9 mouse cellular contexts compared by ENCODE assay signal in genomic region chr11:52253674-52254375, GRCm38 (mm10). TPM values are rescaled to one million over a fixed set of nuclear protein-coding genes. Genes with fewer than 3 reads are reported as not detected.
DNase-seq lines count a peak whose midpoint lies in the region; ATAC-seq and TF ChIP-seq lines count a peak whose summit lies in the region.
"Had no signal": no experiment of that assay in that cellular context is flagged by ENCODE, and none has a peak within 500 bp of the region (broad histone marks: within the 10 kb centered on the region; RNA-seq: fewer than 3 reads in every experiment).

No protein-coding gene starts in this region.

- ATAC-seq in embryonic facial prominence, embryonic 11.5 days (replicated peaks; ENCODE audit: insufficient number of reproducible peaks, low FRiP score, low TSS enrichment, low read depth), result peak; percentile 64; the same call in 1 of the 2 replicates
- peak; percentile 62 for ATAC-seq in lung, embryonic 16.5 days (ENCODE audit: low read depth)

- DNase-seq in adrenal gland, postnatal 14 days, result peak; percentile 88
- DNase-seq in embryonic facial prominence, embryonic 11.5 days (ENCODE audit: low spot score), result peak; percentile 81
- DNase-seq in heart, postnatal 10 days, result peak; percentile 84 to 86
- DNase-seq in layer of hippocampus, adult 18-20 months (ENCODE audit: low spot score in 2 of 2), result peak; percentile 28 to 58
- DNase-seq in retina, embryonic 14.5 days (ENCODE audit: low spot score), result peak; percentile 84
- no peak for DNase-seq in spleen, adult 12 weeks (ENCODE audit: low spot score)

- H3K4me1 ChIP-seq in ES-Bruce4 (ENCODE audit: control insufficient read depth, insufficient read depth, low read length), result no peaks in the 10 kb centered on the region
- no peaks in the 10 kb centered on the region for H3K4me1 ChIP-seq in embryonic facial prominence, embryonic 11.5 days (ENCODE audit: control insufficient read depth, insufficient read depth, low read length)
- 0 out of 2 replicates have a peak, but pooled peaks cover 5% of the 10 kb centered on the region for H3K4me1 ChIP-seq in lung, embryonic 16.5 days (replicated peaks; ENCODE audit: control insufficient read depth, insufficient read depth, low read length)

- no peak overlapping the region for H3K4me3 ChIP-seq in ES-Bruce4 (ENCODE audit: low read depth, low read length)
- H3K4me3 ChIP-seq in embryonic facial prominence, embryonic 11.5 days (ENCODE audit: low read depth, low read length), result no peak overlapping the region
- no peak overlapping the region for H3K4me3 ChIP-seq in lung, embryonic 16.5 days (ENCODE audit: low read length)
- H3K4me3 ChIP-seq: heart, embryonic 15.5 days had no signal

- 70% methylated on average over 11 of the region's 11 CpGs for WGBS in embryonic facial prominence, embryonic 11.5 days
- 61% methylated on average over 11 of the region's 11 CpGs for WGBS in lung, embryonic 16.5 days

- H3K9ac ChIP-seq in ES-Bruce4 (ENCODE audit: low read depth, poor library complexity, severe bottlenecking), result no peak overlapping the region
- no peak overlapping the region for H3K9ac ChIP-seq in embryonic facial prominence, embryonic 11.5 days (replicated peaks; ENCODE audit: low read length)
- no peak overlapping the region for H3K9ac ChIP-seq in lung, embryonic 16.5 days (ENCODE audit: low read length)
- H3K9ac ChIP-seq: heart, embryonic 15.5 days had no signal

- no peaks in the 10 kb centered on the region for H3K9me3 ChIP-seq in ES-Bruce4 (replicated peaks; ENCODE audit: control insufficient read depth, insufficient read depth, low read length, poor library complexity, severe bottlenecking)
- H3K9me3 ChIP-seq in embryonic facial prominence, embryonic 11.5 days (replicated peaks; ENCODE audit: control insufficient read depth, low read length), result no peaks in the 10 kb centered on the region
- no peaks in the 10 kb centered on the region for H3K9me3 ChIP-seq in lung, embryonic 16.5 days (ENCODE audit: control insufficient read depth, low read length)
- H3K9me3 ChIP-seq: heart, embryonic 15.5 days had no signal

- intact Hi-C loops in heart, postnatal 10 days (cut with DNase I), result loop anchor here (1.0 to 2.0 kb wide), 2 partner anchors 43 to 89 kb away; no protein-coding TSS in a partner anchor

- no peak overlapping the region for H3K27ac ChIP-seq in ES-Bruce4 (ENCODE audit: insufficient read depth, low read length)
- no peak overlapping the region for H3K27ac ChIP-seq in embryonic facial prominence, embryonic 11.5 days (replicated peaks; ENCODE audit: low read depth, low read length)
- H3K27ac ChIP-seq in lung, embryonic 16.5 days (ENCODE audit: low read length), result peak overlapping the region; percentile 42; the same call in 1 of the 2 replicates
- H3K27ac ChIP-seq: heart, embryonic 15.5 days had no signal

- no peaks in the 10 kb centered on the region for H3K27me3 ChIP-seq in ES-Bruce4 (ENCODE audit: control insufficient read depth, insufficient read depth, low read length, poor library complexity, severe bottlenecking)
- H3K27me3 ChIP-seq in embryonic facial prominence, embryonic 11.5 days (ENCODE audit: control insufficient read depth, insufficient read depth, low read length), result no peaks in the 10 kb centered on the region
- H3K27me3 ChIP-seq in lung, embryonic 16.5 days (ENCODE audit: control insufficient read depth, insufficient read depth, low read depth, low read length), result no peaks in the 10 kb centered on the region
- H3K27me3 ChIP-seq: heart, embryonic 15.5 days had no signal

- TF ChIP-seq EP300 in ES-Bruce4 (IDR thresholded peaks at IDR 0.05; ENCODE audit: insufficient read depth, low read depth, low read length), result no peak

- peak; percentile 82 for TF ChIP-seq CTCF in ES-Bruce4 (IDR thresholded peaks at IDR 0.05; ENCODE audit: low read depth, low read length)

- H3K36me3 ChIP-seq in ES-Bruce4 (ENCODE audit: control insufficient read depth, insufficient read depth, low read length, poor library complexity, severe bottlenecking), result peaks cover 21% of the 10 kb centered on the region
- H3K36me3 ChIP-seq in embryonic facial prominence, embryonic 11.5 days (replicated peaks; ENCODE audit: control insufficient read depth, insufficient read depth, low read depth, low read length), result no peaks in the 10 kb centered on the region
- peaks cover 8% of the 10 kb centered on the region for H3K36me3 ChIP-seq in lung, embryonic 16.5 days (ENCODE audit: control insufficient read depth, insufficient read depth, low read length)
- H3K36me3 ChIP-seq: heart, embryonic 15.5 days had no signal

- H3K4me2 ChIP-seq in embryonic facial prominence, embryonic 11.5 days (ENCODE audit: low read depth, low read length), result no peak overlapping the region
- H3K4me2 ChIP-seq in lung, embryonic 16.5 days (ENCODE audit: low read depth, low read length), result no peak overlapping the region
- H3K4me2 ChIP-seq: heart, embryonic 15.5 days had no signal

- TF ChIP-seq POLR2A in ES-Bruce4 (IDR thresholded peaks at IDR 0.05; ENCODE audit: insufficient read depth, low read length), result no peak

RNA-seq across cellular contexts. Expression of gene Skp1a, which starts 22.0 kb away (rescaled TPM):
- 589 and 680 TPM in 2 replicates for polyA plus RNA-seq in ES-Bruce4 (2011; ENCODE audit: insufficient read depth, insufficient read length, low read depth, missing spikeins)
- total RNA-seq in adrenal gland, postnatal 14 days (2021), result 321 and 322 TPM in 2 replicates
- polyA plus RNA-seq in embryonic facial prominence, embryonic 11.5 days (2014; fragmentation: Nextera tagmentation; extraction: Ambion mirVana), result 1,096 and 1,177 TPM in 2 replicates
- total RNA-seq in heart, postnatal 10 days (2021), result 100 to 1,000 TPM; 239 to 266 TPM
- 100 to 1,000 TPM; 461 to 470 TPM for total RNA-seq in layer of hippocampus, adult 18-20 months (2021)
- polyA plus RNA-seq in lung, embryonic 16.5 days (2015; fragmentation: Nextera tagmentation; extraction: Ambion mirVana), result 812 and 833 TPM in 2 replicates

RNA-seq across cellular contexts. Expression of gene Tcf7, which starts 29.0 kb away (rescaled TPM):
- 68.6 and 79.1 TPM in 2 replicates for polyA plus RNA-seq in ES-Bruce4 (2011; ENCODE audit: insufficient read depth, insufficient read length, low read depth, missing spikeins)
- 41.6 and 78.5 TPM in 2 replicates for total RNA-seq in adrenal gland, postnatal 14 days (2021)
- polyA plus RNA-seq in embryonic facial prominence, embryonic 11.5 days (2014; fragmentation: Nextera tagmentation; extraction: Ambion mirVana), result 9.2 and 9.8 TPM in 2 replicates
- total RNA-seq in heart, postnatal 10 days (2021), result 1 to 10 TPM; 3.3 to 6.2 TPM
- 1 to 10 TPM; 2.6 to 3.1 TPM for total RNA-seq in layer of hippocampus, adult 18-20 months (2021)
- polyA plus RNA-seq in lung, embryonic 16.5 days (2015; fragmentation: Nextera tagmentation; extraction: Ambion mirVana), result 16.4 and 19.9 TPM in 2 replicates

RNA-seq across cellular contexts. Expression of gene Olfr1371, which starts 40.0 kb away (rescaled TPM):
- polyA plus RNA-seq in ES-Bruce4 (2011; ENCODE audit: insufficient read depth, insufficient read length, low read depth, missing spikeins), result not detected in 2 replicates
- not detected in 2 replicates for total RNA-seq in adrenal gland, postnatal 14 days (2021)
- not detected in 2 replicates for polyA plus RNA-seq in embryonic facial prominence, embryonic 11.5 days (2014; fragmentation: Nextera tagmentation; extraction: Ambion mirVana)
- not detected for total RNA-seq in heart, postnatal 10 days (2021)
- not detected for total RNA-seq in layer of hippocampus, adult 18-20 months (2021)
- not detected in 2 replicates for polyA plus RNA-seq in lung, embryonic 16.5 days (2015; fragmentation: Nextera tagmentation; extraction: Ambion mirVana)
- polyA plus RNA-seq: heart, embryonic 15.5 days had no signal
